Mouse (Mus musculus) retina, embryonic 14.5 days (tissue): ENCODE measurements around the gene Ccdc51.
A peak's percentile ranks its signal among the peaks of the same experiment; 100 is the strongest.

ENCODE experiments used
- DNase-seq: peaks from one replicate; pipeline ENCODE4 v3.0.0-alpha.2; 2015; ENCODE audit warnings: low spot score

Gene Ccdc51

DNA sequence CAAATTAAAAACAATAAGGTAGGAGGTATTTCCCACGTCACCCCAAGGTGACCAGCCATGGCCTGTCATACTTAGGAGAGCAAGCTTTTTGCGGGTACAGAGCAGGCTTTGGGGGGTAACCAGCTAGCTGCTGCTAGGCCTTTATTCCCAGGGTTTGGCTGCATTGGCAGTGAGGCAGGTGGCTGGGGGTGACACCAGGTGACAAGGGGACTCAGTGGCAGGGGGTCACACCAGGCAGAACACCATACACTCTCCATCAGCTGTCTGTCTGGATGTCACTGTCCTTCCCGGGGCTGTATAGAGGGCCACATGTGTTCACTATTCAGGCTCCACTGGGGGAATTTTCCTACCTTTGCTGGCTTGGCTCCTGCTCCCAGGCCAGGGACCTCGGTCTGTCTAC is 25.4 kb upstream of the Ccdc51 start:
- DNase-seq = no peak

DNA sequence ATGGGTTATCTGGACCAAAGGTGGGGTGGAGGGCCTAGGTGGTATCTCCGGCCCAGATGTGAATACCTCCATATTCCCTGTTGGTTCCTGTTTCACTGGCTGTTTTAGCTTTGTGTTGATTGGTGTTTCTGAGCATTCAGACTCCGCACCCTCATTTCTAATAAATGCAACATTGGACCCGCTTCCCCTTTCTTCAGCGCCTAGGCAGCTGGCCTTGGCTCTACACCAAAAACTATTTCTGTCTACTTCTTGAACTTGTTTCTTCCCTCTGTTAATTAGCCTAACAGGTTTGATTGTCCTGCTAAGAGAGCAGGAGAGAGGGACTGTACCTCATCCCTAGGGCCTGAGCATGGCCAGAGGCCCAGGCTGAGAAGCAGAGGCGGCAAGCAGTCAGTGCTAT is 24.8 kb upstream of the Ccdc51 start:
- DNase-seq = no peak

DNA sequence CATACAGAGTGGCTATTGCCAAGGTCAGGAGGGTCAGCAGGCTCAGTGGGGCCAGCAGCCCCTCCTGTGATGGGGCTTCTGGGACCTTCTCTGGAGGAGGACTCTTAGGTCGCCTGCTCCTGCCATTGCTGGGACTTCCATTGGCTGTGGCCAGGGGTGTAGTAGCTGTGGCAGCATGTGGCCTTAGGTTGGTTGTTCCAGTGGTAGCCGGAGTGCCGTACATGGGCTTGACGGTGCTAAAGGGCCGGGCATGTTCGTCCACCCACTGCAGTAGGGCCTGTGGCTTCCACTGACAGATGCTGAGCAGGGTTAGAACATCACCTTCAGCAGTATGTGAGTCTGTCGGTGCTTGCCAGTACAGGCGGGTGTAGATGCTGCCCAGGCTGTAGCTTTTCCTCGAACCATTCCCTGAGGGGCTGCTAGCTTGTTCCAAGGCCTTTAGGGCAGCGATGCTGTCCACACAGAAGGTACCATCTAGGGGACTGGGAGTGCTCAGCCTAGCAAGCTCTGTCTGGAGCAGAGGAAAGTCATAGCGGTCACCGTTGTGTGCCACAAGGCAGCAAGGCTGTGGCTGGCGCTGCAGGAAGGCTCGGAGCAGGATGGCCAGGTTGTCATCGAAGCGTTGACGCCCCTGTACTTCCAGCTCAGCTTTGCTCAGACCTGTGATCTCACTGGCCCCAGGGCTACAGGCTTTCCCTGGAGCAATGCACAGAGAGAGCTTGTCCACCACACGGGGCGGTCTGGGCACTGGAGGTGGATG is 24.1 kb upstream of the Ccdc51 start:
- no peak for DNase-seq

DNA sequence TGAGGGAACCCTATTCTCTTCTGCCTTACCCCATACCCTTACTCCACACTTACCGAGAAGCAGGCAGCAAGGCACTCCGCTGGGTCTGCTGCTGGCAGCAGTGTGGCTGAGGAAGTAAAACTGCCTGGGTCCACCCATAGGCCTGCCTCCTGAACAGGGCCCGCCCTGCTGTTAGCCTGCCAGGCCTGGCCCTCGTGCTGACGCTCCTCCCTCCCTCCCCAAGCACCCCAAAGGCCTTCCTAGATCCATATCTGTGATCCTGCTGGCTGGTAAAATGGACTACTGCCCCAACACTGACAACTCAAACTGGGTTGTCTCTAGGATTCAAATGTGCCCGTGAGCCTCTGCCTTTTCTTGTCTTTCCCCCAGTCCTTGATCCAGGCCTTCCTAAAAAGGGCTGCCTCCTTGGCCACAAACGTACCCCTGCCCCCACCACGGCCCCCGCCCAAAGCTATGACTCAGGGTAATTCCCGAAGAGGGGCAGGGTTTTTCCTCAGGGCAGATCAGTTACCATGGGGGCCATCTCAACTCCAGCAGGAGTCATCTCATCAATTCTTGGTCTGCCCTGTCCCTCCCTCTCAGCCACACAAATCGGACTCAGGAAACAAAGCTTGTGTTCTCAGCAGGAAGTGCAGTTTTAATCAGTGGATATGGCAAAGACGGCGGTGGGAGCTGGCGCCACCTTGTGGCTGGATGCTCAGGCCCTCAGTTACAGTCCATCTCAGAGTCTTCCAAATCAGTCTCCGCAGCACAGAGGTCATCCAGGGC is 23.0 kb upstream of the Ccdc51 start, which contains the start of gene Trex1:
Gene Trex1 (minus strand): TSS at position 599 of the 768 bp plus-strand sequence.
- DNase-seq = peak; percentile 92

DNA sequence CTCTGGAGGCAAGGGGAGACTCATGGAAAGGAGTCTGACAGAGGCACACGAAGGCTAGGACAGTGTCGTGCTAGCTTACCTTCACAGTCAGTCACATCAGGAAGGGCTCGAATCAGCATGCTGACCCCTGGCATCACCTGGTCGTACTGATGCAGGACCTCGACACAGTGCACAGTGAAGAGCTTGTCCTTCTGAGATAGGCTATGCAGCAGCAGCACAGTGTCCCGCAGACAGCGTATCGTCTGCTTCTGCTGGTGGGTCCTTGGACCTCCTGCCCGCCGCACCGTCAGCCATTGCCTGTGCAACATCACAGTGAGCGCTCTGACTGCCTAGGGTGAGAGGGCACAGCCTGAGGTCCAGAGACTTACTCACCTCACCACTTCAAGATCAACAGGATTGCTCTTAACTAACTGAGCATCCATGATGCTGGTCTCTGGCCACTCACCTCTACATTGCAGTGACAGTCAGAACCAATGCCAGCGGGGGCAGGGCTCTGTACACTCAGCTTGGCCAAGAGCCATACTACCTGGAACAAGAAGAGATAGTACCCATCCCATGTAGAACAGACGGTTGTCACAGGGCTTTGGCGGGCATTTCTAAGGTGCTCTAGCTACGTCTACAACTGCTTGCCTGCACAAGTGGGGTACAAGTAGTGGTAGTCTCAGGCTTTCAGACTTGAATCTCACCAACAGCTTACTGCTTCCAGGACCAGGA is 22.0 kb upstream of the Ccdc51 start:
- no peak for DNase-seq

DNA sequence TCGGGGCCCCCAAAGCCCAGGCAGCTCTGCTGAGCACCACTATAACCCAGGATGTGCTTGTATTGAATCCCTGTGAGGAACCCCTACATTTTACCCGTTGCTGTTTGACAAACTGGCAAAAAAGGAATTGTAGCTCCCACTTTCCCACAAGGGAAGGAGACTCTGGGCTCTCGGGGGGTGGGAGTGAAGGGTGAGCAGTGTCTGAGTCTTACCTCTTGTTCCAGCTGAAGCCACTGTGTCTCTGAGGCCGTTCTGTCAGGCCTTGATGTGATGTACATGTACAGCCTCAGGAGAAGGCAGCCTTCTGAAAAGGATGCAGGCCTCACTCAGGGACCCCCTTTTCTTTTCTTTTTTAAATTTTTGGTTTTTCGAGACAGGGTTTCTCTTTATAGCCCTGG is 21.4 kb upstream of the Ccdc51 start:
- no peak for DNase-seq

DNA sequence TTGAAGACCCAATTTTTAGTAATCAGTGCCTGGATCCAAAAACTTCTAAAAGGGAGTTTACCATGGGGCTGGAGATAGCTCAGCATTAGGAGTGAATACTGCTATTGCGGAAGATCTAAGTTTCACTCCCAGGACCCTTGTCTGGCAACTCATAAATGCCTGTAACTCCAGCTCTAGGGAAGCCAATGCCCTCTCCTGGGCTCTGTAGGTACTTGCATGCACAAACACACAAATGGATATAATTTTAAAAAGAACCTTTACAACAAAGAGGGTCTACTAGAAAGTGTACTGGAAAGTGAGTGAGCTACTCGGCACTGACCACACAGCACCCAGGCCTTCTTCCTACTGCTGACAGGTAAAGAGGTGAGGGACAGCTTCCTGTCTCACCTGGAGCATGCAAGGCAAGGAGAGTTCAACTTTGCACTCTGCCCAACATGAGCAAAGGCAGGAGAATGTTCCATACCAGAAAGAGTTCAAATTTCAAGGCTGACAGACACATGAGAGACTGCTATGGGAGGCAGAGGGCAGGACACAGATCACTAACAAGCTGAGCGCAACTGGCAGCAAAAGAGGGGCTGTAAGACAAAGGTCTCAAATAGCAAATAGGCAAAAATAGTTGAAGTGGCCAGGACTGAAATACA is 14.1 kb upstream of the Ccdc51 start:
- no peak for DNase-seq

DNA sequence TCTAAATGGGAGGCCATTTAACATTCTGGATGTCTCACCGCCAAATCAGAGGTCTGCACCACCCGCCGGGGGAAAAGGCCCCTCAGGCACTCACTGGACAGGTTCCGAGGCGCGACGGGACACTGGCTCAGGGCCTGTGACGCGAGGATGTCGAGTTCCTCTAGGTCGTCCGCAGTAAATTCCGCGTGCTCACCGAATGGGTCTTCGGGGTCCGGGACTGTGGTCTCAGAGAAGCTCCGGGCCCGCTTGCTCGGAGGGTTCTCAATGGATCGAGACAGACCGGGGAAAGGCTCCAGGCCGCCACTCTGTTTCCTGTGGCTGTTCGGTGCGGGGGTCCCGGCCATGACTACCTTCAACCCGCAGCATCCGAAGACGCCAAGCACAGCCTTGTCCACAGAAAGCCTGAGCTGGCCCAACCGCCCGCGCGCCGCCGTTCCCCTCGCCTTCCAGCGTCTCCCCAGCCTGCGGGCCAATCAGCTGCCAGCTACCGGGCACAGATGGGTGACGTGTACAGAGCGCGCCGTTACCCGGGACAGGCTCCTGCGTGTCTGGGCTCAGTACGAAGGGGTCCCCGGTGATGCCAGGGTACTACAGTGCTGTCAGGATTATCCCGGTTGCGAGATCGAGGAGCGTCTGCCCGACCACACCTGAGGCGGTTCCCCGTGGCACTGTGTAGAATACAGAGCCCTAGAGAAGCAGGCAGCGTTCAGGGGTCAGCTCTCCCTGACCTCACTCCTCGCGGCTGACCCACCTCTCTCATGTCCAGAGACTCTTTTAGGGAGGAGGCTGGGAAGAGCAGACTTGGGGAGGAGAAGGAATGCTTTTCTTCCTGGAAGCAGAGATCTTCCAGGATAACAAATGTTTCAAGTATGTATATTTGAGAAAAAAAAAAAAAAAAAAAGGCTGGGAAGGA is 8.4 kb upstream of the Ccdc51 start, which contains the start of gene Atrip:
Gene Atrip (minus strand): TSS at position 464 of the 913 bp plus-strand sequence.
- peak; percentile 91 for DNase-seq

DNA sequence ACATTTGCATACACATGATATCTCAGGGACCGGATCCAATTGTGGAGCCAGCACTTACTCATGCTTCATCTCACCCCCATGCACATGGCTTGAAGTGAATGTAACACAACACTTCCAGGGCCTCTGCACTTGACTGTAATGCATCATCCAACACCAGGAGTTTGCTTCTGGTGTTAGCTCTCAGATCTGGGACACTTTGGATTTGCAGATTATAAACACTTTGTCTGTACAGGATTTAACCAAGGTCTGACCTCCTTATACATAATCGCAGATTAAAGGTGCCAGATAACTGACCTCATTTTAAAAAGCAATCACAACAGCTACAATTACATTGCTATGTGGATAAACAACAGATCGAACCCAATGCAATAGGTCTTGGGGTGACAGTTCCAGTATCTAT is 1.8 kb upstream of the Ccdc51 start:
- no peak for DNase-seq

DNA sequence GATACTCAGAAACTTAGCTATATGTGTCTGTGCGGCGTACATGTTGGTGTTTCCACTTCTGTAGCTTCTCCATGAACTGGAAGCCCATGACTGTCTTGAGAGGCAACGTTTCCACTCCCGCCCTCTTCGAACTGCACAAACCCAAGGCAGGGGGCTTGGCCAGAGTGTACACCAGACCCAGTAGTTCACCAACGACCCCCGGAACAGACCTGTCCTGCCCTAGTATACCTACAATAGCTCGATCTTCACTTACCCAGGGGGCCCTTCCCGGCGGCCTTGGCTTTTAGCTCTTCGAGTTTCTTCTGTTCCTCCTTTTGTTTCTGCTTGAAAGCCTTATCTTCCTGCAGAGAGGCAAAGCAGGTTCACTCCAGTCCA is 557 bp upstream of the Ccdc51 start:
- no peak for DNase-seq

DNA sequence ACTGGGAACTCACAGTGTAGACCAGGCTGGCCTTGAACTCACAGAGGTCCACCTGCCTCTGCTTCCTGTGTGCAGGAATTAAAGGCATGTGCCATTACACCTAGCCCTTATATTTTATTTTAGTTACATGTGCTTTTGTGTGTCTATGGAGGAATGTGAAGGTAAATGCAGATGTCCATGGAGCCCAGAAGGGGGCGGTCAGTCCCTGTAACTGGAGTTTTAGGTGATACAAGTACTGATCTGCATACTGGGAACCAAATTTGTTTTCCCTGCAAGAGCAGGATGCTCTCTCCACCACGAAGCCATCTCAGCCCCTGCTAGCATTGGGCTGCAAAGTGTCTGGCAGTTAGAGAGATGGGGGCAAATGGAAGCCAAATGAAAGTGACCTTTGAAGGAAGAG is 2.6 kb downstream of the Ccdc51 start:
- DNase-seq = peak; percentile 68

DNA sequence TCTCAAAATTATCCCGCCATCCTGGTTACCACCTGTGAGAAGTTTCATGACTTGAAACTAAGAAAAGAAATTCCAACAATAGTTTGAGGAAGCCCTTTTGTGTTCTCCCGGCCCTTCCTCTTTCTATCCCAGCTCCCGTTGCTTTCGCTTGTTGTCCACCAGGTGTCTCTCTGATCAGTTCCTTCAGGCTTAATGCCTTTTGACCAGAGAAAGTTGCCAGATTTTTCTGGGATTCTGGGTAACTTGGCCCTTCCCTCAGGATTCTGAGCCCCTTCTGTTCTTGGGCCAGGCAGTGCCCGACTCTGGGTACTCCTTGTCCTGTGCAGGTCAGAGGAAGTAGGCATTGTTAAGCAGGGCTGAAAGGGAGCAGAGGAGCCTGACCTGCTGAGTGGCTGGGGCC is 5.7 kb downstream of the Ccdc51 start:
- peak; percentile 67 for DNase-seq

DNA sequence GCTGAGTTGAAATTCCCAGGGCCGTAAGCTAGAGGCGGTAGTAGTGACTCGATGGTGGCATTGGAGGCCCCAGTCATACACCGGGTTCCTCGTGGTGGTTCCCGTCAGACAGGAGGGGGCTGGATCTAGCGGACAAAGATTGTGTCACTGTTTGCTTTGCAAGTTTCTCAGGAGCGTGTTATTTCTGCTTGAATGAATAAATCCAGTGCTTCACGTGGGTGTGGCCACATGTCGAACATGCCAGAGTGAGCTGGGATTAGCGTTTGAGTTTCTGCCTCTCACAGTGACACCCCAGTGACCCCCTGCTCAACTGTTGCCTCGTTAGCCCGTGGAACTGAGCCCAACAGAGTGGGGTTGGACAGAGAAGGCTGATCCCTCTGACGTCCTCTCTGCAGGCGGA is 8.2 kb downstream of the Ccdc51 start:
- peak; percentile 66 for DNase-seq

DNA sequence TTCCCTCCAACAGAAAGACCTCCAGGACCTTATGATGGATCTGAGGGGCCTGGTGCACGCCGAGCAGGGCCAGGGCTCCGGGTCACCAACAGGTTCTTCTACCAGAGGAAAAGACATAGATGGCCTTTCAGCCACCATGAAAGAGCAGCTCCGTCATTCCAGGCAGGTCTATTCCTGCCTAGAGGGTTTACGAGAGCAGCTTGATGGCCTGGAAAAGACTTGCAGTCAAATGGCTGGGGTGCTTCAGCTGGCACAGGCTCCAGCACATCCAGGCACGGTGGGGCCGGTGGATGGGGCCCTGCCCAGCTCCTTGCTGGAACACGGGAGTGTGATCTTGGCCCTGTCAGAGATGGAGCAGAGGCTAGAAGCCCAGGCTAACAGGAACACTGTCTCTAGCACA is 9.5 kb downstream of the Ccdc51 start:
- DNase-seq = no peak

DNA sequence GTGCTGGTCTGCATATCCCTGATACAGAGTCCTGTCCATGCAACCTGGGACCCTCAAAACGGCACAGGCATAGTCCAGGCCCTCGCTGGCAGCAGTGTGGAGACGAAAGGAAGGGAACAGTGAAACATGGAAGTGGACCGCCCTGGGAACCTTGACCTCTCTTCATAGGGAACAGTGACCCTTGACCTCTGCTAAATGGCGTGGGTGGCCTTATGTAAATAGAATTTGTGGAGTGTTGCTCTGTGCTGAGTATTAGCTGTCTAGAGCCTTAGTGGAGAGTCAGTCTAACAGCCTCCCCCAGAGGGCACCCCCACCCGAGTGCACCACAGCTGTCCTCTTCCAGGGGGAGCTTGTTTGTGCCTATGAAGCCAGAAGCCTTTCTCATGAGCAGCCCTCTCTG is 10.5 kb downstream of the Ccdc51 start:
- no peak for DNase-seq

DNA sequence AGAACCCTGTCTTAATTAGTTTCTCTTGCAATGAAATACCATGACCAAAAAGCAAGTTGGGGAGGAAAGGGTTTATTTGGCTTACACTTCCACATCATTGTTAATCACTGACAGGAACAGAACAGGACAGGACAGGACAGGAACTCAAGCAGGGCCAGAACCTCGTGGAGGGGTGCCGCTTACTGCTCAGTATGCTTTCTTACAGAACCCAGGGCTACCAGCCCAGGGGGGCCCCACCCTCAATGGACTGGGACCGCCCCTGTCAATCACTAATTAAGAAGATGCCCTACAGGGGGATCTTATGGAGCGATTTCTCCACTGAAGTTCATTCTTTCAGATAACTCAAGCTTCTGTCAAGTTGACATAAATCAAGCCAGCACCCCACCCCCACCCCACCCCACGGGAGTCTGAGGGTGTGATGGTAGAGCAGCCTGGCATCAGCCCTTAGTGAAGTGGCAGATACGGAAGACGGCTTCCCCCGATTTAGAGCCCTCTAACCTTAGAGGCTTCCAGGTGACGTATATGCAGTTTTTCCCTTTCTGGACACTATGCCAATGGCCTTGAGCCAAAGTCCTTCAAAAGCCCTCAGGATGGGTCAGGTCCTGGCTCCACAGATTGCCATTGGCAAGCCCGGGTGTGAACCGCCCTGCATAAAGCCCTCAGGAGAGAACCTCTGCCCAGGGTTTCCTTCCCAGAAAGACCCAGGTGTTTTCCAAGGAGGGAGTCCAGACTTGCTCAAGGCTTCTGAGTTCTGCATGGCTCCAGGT is 11.7 kb downstream of the Ccdc51 start:
- DNase-seq = no peak

DNA sequence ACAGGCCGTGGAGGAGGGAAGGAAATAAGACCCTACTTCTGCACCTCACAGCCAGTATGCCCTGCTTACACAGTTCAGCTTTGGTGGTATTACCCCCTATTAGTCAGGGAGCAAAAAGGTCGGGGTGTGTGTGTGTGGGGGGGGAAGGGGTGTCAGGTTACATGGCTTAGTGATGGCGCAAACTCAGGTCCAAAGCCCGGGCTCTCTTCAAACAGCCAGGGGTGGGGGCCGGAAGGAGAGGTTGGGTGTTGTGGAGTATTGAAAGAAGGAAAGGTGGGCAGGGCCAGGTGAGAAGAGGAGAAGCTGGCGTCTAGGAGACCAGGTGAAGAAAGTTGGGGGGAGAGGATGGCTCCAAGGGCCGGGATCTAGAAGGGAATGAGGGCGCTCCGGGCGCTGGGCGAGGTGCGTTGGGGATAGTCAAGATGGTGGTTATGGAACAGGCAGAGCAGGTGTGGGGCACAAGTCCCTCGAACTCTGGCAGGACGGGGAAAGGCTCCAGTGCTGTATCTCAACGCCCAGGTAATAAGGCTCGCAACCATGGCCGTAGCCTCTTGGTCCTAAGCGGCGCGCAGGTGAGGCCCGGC is 12.4 kb downstream of the Ccdc51 start:
- DNase-seq = no peak

DNA sequence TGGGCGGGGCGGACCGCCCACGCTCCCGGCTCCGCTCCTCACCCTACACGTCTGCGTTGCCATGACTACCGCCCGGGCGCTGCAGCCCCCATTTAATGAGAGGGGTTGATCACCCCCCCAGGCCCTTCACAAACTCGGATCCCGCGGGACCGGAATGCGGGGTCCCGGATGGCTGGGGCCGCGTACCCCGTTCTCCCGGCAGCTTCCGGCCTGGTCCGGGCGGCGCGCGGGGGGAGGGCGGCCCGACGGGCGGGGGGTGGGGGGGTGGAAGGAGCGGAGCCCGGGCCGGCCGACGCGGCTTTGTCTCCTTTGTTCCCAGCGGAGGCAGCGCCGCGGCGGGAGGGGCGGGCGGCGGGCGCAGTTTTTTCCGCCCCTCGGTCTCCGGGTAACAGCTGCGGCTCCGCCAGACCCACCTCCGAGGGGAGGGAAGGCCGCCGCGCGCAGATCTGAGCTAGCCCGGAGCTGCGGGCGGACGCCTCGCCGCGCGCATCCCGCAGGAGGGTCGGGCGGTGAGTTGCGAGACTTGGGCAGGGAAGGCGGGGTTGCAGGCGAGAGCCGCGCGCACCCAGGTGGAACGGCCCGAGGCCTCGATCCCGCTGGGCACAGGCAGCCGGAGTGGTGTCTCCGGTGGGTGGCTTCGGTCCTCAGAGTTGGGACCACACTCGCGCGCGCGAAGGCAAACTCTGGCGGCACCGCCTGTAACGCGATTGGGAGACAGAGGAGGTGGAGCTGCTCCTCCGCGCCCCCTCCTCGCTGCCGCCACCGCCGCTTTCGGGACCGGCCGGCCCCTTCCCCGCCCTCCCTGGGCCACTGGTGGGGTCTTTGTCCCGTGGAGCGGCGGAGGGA is 13.1 kb downstream of the Ccdc51 start, which contains the start of gene Plxnb1:
Gene Plxnb1 (plus strand): TSS at position 253 of the 846 bp plus-strand sequence.
- peak; percentile 83 for DNase-seq

DNA sequence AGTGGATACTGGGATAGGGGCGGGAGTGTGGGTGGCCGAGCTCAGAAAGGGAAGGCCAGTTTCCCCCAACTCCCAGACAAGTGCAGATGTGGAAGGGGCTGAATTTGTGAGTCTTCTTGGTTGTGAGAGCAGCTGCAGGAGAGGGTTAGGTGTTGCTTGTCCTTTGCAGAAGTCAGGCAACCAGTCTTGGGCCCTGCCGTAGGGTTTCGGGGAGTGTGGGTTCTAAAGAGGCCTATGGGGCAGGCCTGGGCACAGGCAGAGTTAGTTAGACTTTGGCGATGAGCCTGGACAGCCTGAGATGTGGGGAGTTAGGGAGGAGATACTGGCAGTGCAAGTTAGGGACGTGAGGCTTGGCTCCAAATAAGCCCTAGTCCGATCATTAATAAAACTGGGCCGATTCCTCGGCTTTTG is 14.0 kb downstream of the Ccdc51 start:
- peak; percentile 38 for DNase-seq
